Mouse (Mus musculus) liver, adult 2 months (tissue): ENCODE data around the gene Strbp.

Experiments
- CTCF ChIP-seq: fragments of 200-500 bp; IDR thresholded peaks from 2 replicates; pipeline ENCODE4 v1.5.1; 2011; ENCODE audit warnings: low read depth, low read length, control low read depth
- POLR2A ChIP-seq: fragments of 200-500 bp; IDR thresholded peaks from 2 replicates; pipeline ENCODE4 v1.6.1; 2011; ENCODE audit warnings: low read length, control low read depth; ENCODE audit not compliant: insufficient read depth; ENCODE audit errors: extremely low read depth

GRCm38 (mm10) chr2:37511134-37511901, 192.3 kb downstream of the Strbp start:
- no peak for TF ChIP-seq POLR2A
- TF ChIP-seq CTCF = no peak
